Mouse (Mus musculus): Measurements from ENCODE around the gene Cyp46a1.

The Cyp46a1 gene

DNA sequence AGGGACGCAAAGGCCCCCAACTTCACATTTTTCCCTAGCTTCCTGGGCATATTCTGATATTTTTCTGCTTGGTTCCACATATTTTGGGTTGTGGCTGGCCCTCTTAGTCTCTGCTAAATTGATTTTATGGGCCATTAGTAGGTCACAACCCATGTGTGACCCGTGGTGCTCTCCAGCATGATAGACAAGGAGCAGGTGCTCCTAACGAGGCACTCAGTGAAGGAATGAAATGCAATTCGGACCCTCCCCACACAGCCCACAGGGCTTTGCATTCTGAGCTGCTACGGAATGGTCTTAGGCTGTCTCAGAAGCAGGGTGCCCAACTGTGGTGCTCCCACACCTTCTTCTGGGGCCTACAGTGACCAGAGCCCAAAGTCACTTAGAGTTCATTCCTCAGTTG lies 74.9 kb downstream of the Cyp46a1 start:
- DNase-seq: no peak

GRCm38 (mm10) chr12:108410416-108411208 lies 76.4 kb downstream of the Cyp46a1 start:
- no peak for DNase-seq

Data from thymus, postnatal 4 days (tissue).